Mouse (Mus musculus): Measurements from ENCODE around the gene B830017H08Rik.

- TF ChIP-seq CTCF (IDR thresholded peaks at IDR 0.05; ENCODE audit: extremely low read depth, insufficient read depth, insufficient read length, insufficient replicate concordance) (no peak), POLR2A (IDR thresholded peaks at IDR 0.05; ENCODE audit: low read depth, low read length) (no peak)
Measured at GRCm38 (mm10) chr16:17796971-17797811, 35.7 kb upstream of the B830017H08Rik start, which contains the start of gene Scarf2.

All from spleen, adult 2 months (tissue).